Comparison of ENCODE assay signal across 11 mouse cellular contexts in genomic region chr7:139544706-139545625, GRCm38 (mm10). TPM values are rescaled to one million over a fixed set of nuclear protein-coding genes. Genes with fewer than 3 reads are reported as not detected.
DNase-seq lines count a peak whose midpoint lies in the region; ATAC-seq and TF ChIP-seq lines count a peak whose summit lies in the region.
"Had no signal": no experiment of that assay in that cellular context is flagged by ENCODE, and none has a peak within 500 bp of the region (broad histone marks: within the 10 kb centered on the region; RNA-seq: fewer than 3 reads in every experiment).

No protein-coding gene starts in this region.

- no peak for TF ChIP-seq CTCF in lung, adult 2 months (IDR thresholded peaks at IDR 0.05; ENCODE audit: insufficient read depth, low read length)
- TF ChIP-seq CTCF in liver, postnatal 0 days (IDR thresholded peaks at IDR 0.05; ENCODE audit: low read depth), result no peak

- no peaks in the 10 kb centered on the region for H3K9me3 ChIP-seq in embryonic facial prominence, embryonic 14.5 days (ENCODE audit: control insufficient read depth, low read length)
- H3K9me3 ChIP-seq in neural tube, embryonic 12.5 days, result no peaks in the 10 kb centered on the region
- H3K9me3 ChIP-seq in liver, postnatal 0 days (ENCODE audit: low read length), result no peaks in the 10 kb centered on the region
- H3K9me3 ChIP-seq: liver, embryonic 15.5 days had no signal

- H3K27me3 ChIP-seq in embryonic facial prominence, embryonic 14.5 days (replicated peaks; ENCODE audit: control insufficient read depth, insufficient read depth, low read length), result no peaks in the 10 kb centered on the region
- H3K27me3 ChIP-seq in neural tube, embryonic 12.5 days (replicated peaks), result peaks cover 86% of the 10 kb centered on the region
- no peaks in the 10 kb centered on the region for H3K27me3 ChIP-seq in liver, postnatal 0 days (ENCODE audit: insufficient read depth, low read length)
- H3K27me3 ChIP-seq: liver, embryonic 15.5 days had no signal

- peaks cover 4% of the 10 kb centered on the region; the same call in 1 of the 2 replicates for H3K4me1 ChIP-seq in embryonic facial prominence, embryonic 14.5 days (ENCODE audit: control insufficient read depth, insufficient read depth, low read length)
- H3K4me1 ChIP-seq in neural tube, embryonic 12.5 days, result peaks cover 16% of the 10 kb centered on the region
- H3K4me1 ChIP-seq in lung, adult 2 months (ENCODE audit: control insufficient read depth, insufficient read depth, low read length), result no peaks in the 10 kb centered on the region
- no peaks in the 10 kb centered on the region for H3K4me1 ChIP-seq in liver, postnatal 0 days (ENCODE audit: insufficient read depth)
- H3K4me1 ChIP-seq: liver, embryonic 15.5 days had no signal

- WGBS in embryonic facial prominence, embryonic 14.5 days, result 48% methylated on average over 12 of the region's 12 CpGs
- WGBS in neural tube, embryonic 12.5 days, result 41% methylated on average over 12 of the region's 12 CpGs
- WGBS in lung, adult 2 months, result 82% methylated on average over 12 of the region's 12 CpGs
- WGBS in liver, postnatal 0 days (ENCODE audit: insufficient replicate concordance), result 83% methylated on average over 12 of the region's 12 CpGs

- no peak overlapping the region for H3K4me3 ChIP-seq in embryonic facial prominence, embryonic 14.5 days (ENCODE audit: low read depth, low read length)
- no peak overlapping the region for H3K4me3 ChIP-seq in neural tube, embryonic 12.5 days
- no peak overlapping the region for H3K4me3 ChIP-seq in lung, adult 2 months (replicated peaks; ENCODE audit: extremely low read depth, low read depth, low read length)
- H3K4me3 ChIP-seq in liver, postnatal 0 days (ENCODE audit: low read depth, low read length), result no peak overlapping the region
- H3K4me3 ChIP-seq: liver, embryonic 15.5 days had no signal

- H3K27ac ChIP-seq in embryonic facial prominence, embryonic 14.5 days (replicated peaks; ENCODE audit: low read depth, low read length), result no peak overlapping the region
- 0 out of 2 replicates have a peak overlapping the region, but pooled peaks have one; percentile 32 for H3K27ac ChIP-seq in neural tube, embryonic 12.5 days
- no peak overlapping the region for H3K27ac ChIP-seq in liver, postnatal 0 days (ENCODE audit: low read depth)
- H3K27ac ChIP-seq: liver, embryonic 15.5 days had no signal

- H3K4me2 ChIP-seq in embryonic facial prominence, embryonic 14.5 days (ENCODE audit: low read depth, low read length), result no peak overlapping the region
- H3K4me2 ChIP-seq in neural tube, embryonic 12.5 days (replicated peaks), result 0 out of 2 replicates have a peak overlapping the region, but pooled peaks have one; percentile 18
- no peak overlapping the region for H3K4me2 ChIP-seq in liver, postnatal 0 days (ENCODE audit: low read depth, low read length)
- H3K4me2 ChIP-seq: liver, embryonic 15.5 days had no signal

- TF ChIP-seq EP300 in liver, postnatal 0 days (IDR thresholded peaks at IDR 0.05; ENCODE audit: low read depth), result no peak

- H3K9ac ChIP-seq in embryonic facial prominence, embryonic 14.5 days (ENCODE audit: low read depth, low read length), result no peak overlapping the region
- H3K9ac ChIP-seq in neural tube, embryonic 12.5 days, result no peak overlapping the region
- H3K9ac ChIP-seq in liver, postnatal 0 days (replicated peaks), result no peak overlapping the region
- H3K9ac ChIP-seq: liver, embryonic 15.5 days had no signal

- no peak for DNase-seq in frontal cortex, postnatal 25 days (ENCODE audit: low spot score in 2 of 2)
- DNase-seq in embryonic facial prominence, embryonic 14.5 days (ENCODE audit: low spot score), result peak; percentile 63
- DNase-seq in layer of hippocampus, postnatal 10 days (ENCODE audit: low spot score in 2 of 2), result peak; percentile 30 to 37
- DNase-seq in lung, adult 2 months, result no peak
- DNase-seq in liver, postnatal 0 days, result no peak
- no peak for DNase-seq in heart, postnatal 36 days
- DNase-seq: adrenal gland, adult 8-10 months; kidney, adult 11 months had no signal

- no peak for TF ChIP-seq POLR2A in lung, adult 2 months (IDR thresholded peaks at IDR 0.05; ENCODE audit: borderline replicate concordance, extremely low read depth, low read depth, low read length)

- ATAC-seq in frontal cortex, adult (ENCODE audit: low TSS enrichment), result peak; percentile 50
- peak; percentile 73 for ATAC-seq in embryonic facial prominence, embryonic 14.5 days (ENCODE audit: low read depth)
- ATAC-seq in neural tube, embryonic 12.5 days (ENCODE audit: low FRiP score, low read depth), result peak; percentile 91
- no peak for ATAC-seq in liver, postnatal 0 days

- no peaks in the 10 kb centered on the region for H3K36me3 ChIP-seq in embryonic facial prominence, embryonic 14.5 days (ENCODE audit: control insufficient read depth, insufficient read depth, low read length)
- no peaks in the 10 kb centered on the region for H3K36me3 ChIP-seq in neural tube, embryonic 12.5 days
- no peaks in the 10 kb centered on the region for H3K36me3 ChIP-seq in liver, postnatal 0 days (replicated peaks; ENCODE audit: insufficient read depth, low read length)
- H3K36me3 ChIP-seq: liver, embryonic 15.5 days had no signal

- intact Hi-C loops in heart, postnatal 36 days (cut with DNase I), result no loop called here

RNA-seq across cellular contexts. Expression of gene Nkx6-2, which starts 37.6 kb away (rescaled TPM):
- 0.16 TPM in 1 of 2 replicates, not detected in the other for polyA plus RNA-seq in embryonic facial prominence, embryonic 14.5 days (2014; fragmentation: Nextera tagmentation; extraction: Ambion mirVana)
- under 1 TPM; 0.29 to 0.37 TPM for total RNA-seq in layer of hippocampus, postnatal 10 days (2021)
- 10.5 and 13.9 TPM in 2 replicates for polyA plus RNA-seq in neural tube, embryonic 12.5 days (2016; fragmentation: Nextera tagmentation; extraction: Ambion mirVana)
- polyA plus RNA-seq in lung, adult 2 months (2012; rRNA removed), result 0.53 and 1.1 TPM in 2 replicates
- not detected in 2 replicates for polyA plus RNA-seq in liver, postnatal 0 days (2015; fragmentation: Nextera tagmentation; extraction: Ambion mirVana)
- not detected for total RNA-seq in heart, postnatal 36 days (2021)
- polyA plus RNA-seq: liver, embryonic 15.5 days had no signal

Comparison
In these comparisons a context has a peak if more than half of its experiments do, and no peak if none do; other contexts are left out.
1. DNase-seq: peak in embryonic facial prominence, embryonic 14.5 days (single experiment) and layer of hippocampus, postnatal 10 days (2 of 2); none in frontal cortex, postnatal 25 days (0 of 2), lung, adult 2 months (single experiment), liver, postnatal 0 days (single experiment) and heart, postnatal 36 days (0 of 2).